Mouse (Mus musculus) kidney, adult 2 months (tissue): ENCODE results near the gene Chmp6.

Source experiments
- CTCF ChIP-seq: fragments of 200-500 bp; conservative IDR thresholded peaks from 2 replicates; pipeline ENCODE4 v1.5.1; 2011; ENCODE audit warnings: low read depth, mild to moderate bottlenecking, control low read depth, low read length, moderate library complexity, mixed read lengths; ENCODE audit not compliant: insufficient read depth, insufficient read length
- POLR2A ChIP-seq: fragments of 200-500 bp; IDR thresholded peaks from one replicate; pipeline ENCODE4 v1.6.1; 2011; ENCODE audit warnings: low read depth, low read length, control low read depth

GRCm38 (mm10) chr11:119905794-119906193, 7.4 kb upstream of the Chmp6 start:
- TF ChIP-seq CTCF, result no peak
- TF ChIP-seq POLR2A, result no peak
